Mouse (Mus musculus) stomach, postnatal 0 days (tissue): ENCODE results near the gene Ski.
A peak's percentile ranks its signal among the peaks of the same experiment; 100 is the strongest.

Experiments used
- CTCF ChIP-seq: IDR thresholded peaks from 2 replicates; pipeline ENCODE4 v1.5.1; 2016; ENCODE audit warnings: antibody characterized with exemption, low read depth, mild to moderate bottlenecking, moderate library complexity
- EP300 ChIP-seq: optimal IDR thresholded peaks from 2 replicates; pipeline ENCODE3; 2016; ENCODE audit warnings: antibody characterized with exemption

GRCm38 (mm10) chr4:155239494-155239893 lies 17.1 kb upstream of the Ski start:
- TF ChIP-seq CTCF (0 out of 2 replicates have a peak, but pooled peaks have one; percentile 19), EP300 (no peak)
